Mouse (Mus musculus) spleen, postnatal 14 days (tissue): ENCODE results near the gene Olfr844.

Experiments
- DNase-seq, 2 experiments: peaks; one replicate each; pipeline ENCODE4 v3.0.0; 2021 to 2022; ENCODE audit warnings: low spot score in 2 of 2

The Olfr844 gene

GRCm38 (mm10) chr9:19316047-19316446 lies at the start of gene Olfr844:
Gene Olfr844 (plus strand): TSS chr9:19316347.
- no peak for DNase-seq

- DNase-seq = no peak
These were observed 20.0 kb downstream of the Olfr844 start, which contains the start of gene Olfr845 for GRCm38 (mm10) chr9:19336157-19336556. Gene Olfr845 (plus strand): TSS chr9:19336457.

GRCm38 (mm10) chr9:19363905-19364304 lies 47.8 kb downstream of the Olfr844 start, which contains the start of gene Olfr846:
Gene Olfr846 (minus strand): TSS chr9:19364005.
- no peak for DNase-seq
